Mouse (Mus musculus): ENCODE measurements at regions not wholly inside any gene's neighbourhood (a gene's known extent, or its start where the extent isn't known, plus 50 kb on each side); places are given as distances from the start of the nearest gene placed in this dataset.

DNA sequence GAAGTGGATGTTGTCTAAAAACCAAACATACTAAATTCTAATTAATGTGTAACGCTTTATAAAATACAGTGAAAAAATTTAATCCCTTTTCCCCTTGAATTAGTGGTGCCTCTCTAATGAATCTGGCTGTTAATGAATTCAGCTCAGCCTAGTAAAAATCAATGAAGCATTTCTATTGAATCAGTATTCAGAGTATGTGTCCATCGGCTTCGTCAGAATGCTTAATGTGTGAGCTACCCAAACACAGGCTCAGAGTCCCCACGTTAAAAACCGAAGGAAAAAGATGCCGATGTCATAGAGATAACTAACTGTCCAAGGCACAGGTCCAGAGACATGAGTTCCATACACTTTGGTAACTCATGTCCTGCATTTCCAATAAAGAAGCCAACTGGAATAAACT is 126.3 kb upstream of the Plekha5 start:
- TF ChIP-seq CTCF (conservative IDR thresholded peaks at IDR 0.05; ENCODE audit: low read length) (no peak), NANOG (IDR thresholded peaks at IDR 0.05; ENCODE audit: borderline replicate concordance, low read length) (no peak)
